Mouse (Mus musculus): ENCODE measurements around the gene Tmem132a. TPM values are rescaled to one million over a fixed set of nuclear protein-coding genes. Genes with fewer than 3 reads are reported as not detected.

Gene Tmem132a
- total and polyA plus RNA-seq, 3 experiments, result 21.9 to 82.6 (median 46.1) TPM

- peak; percentile 71 for DNase-seq
These were observed 38.3 kb downstream of the Tmem132a start for GRCm38 (mm10) chr19:10831424-10831823.

- no peak for DNase-seq
These were observed 40.1 kb downstream of the Tmem132a start, which contains the start of gene Cd6 for GRCm38 (mm10) chr19:10829436-10830175. TSS of gene Cd6 (minus strand) at chr19:10830058.

- DNase-seq, result no peak
These were observed 41.4 kb downstream of the Tmem132a start for GRCm38 (mm10) chr19:10828321-10828720.

GRCm38 (mm10) chr19:10824061-10824460, 45.7 kb downstream of the Tmem132a start:
- no peak for DNase-seq

GRCm38 (mm10) chr19:10822534-10822933, 47.2 kb downstream of the Tmem132a start:
- DNase-seq, result no peak

- DNase-seq, result no peak
These were observed 48.4 kb downstream of the Tmem132a start for GRCm38 (mm10) chr19:10821319-10821718.

GRCm38 (mm10) chr19:10818217-10818946, 51.4 kb downstream of the Tmem132a start:
- no peak for DNase-seq

- DNase-seq, result no peak
These were observed 53.3 kb downstream of the Tmem132a start for GRCm38 (mm10) chr19:10816462-10816861.

- DNase-seq, result no peak
These were observed 53.9 kb downstream of the Tmem132a start for GRCm38 (mm10) chr19:10815871-10816270.

DNA sequence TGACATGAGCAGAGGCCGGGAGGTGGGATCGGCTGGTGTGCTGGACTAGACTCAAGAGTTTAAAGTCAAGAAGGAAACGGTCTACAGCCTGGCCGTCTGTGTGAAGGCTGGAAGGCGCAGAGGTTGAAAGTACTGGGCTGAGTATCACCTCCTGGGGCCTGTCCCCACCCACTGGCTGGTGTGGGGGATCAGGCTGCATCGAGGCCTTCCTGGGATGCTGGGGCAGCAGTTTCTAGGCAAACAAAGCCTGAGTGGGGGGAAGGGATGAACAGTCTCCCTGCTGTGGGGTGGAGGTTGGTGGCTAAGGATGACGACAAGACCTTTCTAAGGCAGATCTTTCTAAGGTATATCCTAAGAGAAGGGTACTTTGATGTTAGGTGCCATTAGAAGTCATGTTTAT, 55.8 kb downstream of the Tmem132a start:
- no peak for DNase-seq

DNA sequence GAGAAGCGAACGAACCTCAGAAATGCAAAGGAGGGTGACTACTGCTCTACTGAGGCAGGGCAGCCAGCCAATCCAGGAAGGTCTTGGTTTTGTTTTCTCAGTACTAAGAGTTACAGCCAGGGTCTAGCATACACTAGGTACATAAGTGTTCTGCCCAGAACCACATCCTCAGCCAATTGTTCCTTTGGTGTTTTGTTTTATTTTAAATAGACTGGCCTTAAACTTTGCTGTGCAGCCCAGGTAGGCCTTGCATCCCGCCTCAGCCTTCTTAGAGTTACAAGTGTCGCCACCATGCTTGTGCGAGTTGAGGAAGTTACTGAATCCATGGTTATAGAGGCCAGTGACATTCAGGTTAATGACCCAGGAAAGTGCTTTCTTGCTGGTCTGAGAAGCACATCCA, 56.7 kb downstream of the Tmem132a start:
- DNase-seq, result no peak

- DNase-seq, result no peak
These were observed 58.3 kb downstream of the Tmem132a start for GRCm38 (mm10) chr19:10811471-10811870.

DNA sequence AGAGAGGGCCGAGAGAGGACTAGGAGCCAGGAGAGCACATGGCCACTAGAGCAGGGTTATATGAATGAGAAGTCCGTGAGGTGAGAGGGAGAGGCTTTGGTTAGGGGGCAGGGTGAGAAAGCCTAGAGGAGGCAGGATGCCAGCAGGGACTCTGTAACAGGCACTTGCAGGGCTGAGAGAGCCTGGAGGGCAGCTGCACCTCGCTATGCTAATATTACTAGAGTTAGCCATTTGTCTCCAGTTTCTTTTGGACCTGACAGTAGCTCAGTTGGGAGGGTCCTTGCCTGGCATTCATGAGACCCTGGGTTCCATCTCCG, 59.6 kb downstream of the Tmem132a start:
- DNase-seq, result no peak

DNA sequence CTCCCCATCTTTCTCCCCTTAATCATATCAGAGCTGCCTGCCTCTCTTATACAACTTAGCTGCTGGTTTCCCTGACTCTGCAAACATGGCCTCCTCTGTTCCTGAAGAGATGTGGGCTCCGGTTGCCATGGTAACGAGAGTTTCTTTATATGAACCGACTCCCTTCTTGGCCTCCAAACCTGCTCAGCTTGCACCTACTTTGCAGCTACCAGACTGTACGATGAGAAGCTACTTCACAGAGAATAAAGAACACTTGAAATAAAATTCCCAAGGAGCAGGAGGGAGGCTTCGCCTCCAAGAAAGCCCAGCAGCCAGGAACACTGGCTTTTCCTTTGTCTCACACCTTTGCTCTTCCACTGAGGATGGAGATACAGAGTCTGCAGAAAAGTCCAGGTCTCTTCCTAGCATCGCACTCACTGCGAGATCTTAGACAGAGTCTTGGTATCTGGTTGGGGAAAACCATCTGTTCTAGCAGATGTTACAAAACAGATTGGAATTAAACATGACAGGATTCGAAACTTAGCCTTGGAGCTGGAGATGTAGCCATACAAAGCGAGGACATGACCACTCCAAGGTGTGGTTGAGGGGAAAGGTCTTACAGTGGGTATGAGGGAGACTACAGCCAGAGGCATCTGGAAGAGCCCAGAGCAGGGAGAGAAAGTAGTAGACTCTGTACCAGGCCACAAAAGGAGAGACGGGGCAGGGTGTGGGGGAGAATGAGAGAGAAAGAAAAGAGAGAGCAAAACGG, 60.1 kb downstream of the Tmem132a start:
- DNase-seq, result no peak

DNA sequence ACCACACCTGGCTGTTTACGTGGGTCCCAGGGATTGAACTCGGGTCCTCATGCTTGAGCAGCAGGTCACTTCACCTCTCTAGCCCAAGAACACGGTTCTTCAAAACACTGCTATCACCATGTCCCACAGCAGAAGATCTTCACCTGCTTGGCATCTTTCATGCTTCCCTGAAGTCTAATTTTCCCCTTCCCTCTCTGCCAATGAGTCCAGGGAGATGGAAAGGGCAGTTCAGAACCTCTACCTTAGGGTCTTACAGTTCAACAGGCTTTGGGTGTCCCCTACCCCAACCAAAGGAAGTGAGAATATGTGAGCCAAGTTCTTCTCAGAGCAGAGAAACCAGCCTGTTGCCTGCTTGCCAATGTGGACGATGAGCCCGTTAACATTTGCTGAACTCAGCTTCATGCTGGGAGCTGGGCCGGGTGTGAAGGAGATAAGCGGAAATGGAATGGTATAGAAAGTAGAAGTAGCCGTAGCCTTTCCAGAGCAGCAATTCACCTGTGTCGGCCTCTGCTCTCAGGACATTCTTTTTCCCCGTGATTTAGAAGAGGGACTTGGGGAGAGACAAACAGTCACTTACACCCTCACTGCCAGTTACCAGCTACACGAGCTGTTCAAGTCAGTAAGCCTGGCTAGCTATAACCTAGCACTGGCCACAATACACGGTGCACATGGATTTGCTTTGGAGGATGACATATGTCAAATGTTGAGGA, 61.1 kb downstream of the Tmem132a start:
- no peak for DNase-seq

Other genes with a start within 250 kb of the Tmem132a start
- under 1 TPM; 0.17 to 0.79 TPM for gene Vwce, start 235.7 kb downstream of the Tmem132a start, total RNA-seq (2021)
- 0.18 and 0.26 TPM in 2 replicates for gene Vwce, start 235.7 kb downstream of the Tmem132a start, polyA plus RNA-seq (2012; rRNA removed)
- not detected for gene Pga5, start 191.9 kb downstream of the Tmem132a start, total RNA-seq (2021)
- not detected in 2 replicates for gene Pga5, start 191.9 kb downstream of the Tmem132a start, polyA plus RNA-seq (2012; rRNA removed)
- 10 to 100 TPM; 22.1 to 23.3 TPM for gene Vps37c, start 181.2 kb downstream of the Tmem132a start, total RNA-seq (2021)
- gene Vps37c, start 181.2 kb downstream of the Tmem132a start, polyA plus RNA-seq (2012; rRNA removed), result 46.4 and 65.5 TPM in 2 replicates
- under 1 TPM; 0.10 to 0.14 TPM for gene Cd5, start 130.9 kb downstream of the Tmem132a start, total RNA-seq (2021)
- 0.15 and 0.26 TPM in 2 replicates for gene Cd5, start 130.9 kb downstream of the Tmem132a start, polyA plus RNA-seq (2012; rRNA removed)
- gene Cd6, start 39.9 kb downstream of the Tmem132a start, total RNA-seq (2021), result not detected
- gene Cd6, start 39.9 kb downstream of the Tmem132a start, polyA plus RNA-seq (2012; rRNA removed), result 0.28 and 0.34 TPM in 2 replicates
- gene Slc15a3, start 30.2 kb downstream of the Tmem132a start, total RNA-seq (2021), result 1 to 10 TPM; 3.6 to 6.4 TPM
- 10.0 and 10.3 TPM in 2 replicates for gene Slc15a3, start 30.2 kb downstream of the Tmem132a start, polyA plus RNA-seq (2012; rRNA removed)
- gene Tmem109, start 12.1 kb upstream of the Tmem132a start, total RNA-seq (2021), result 100 to 1,000 TPM; 149 to 202 TPM
- gene Tmem109, start 12.1 kb upstream of the Tmem132a start, polyA plus RNA-seq (2012; rRNA removed), result 240 and 306 TPM in 2 replicates
- gene Prpf19, start 25.3 kb upstream of the Tmem132a start, total RNA-seq (2021), result 100 to 1,000 TPM; 143 to 184 TPM
- 299 and 410 TPM in 2 replicates for gene Prpf19, start 25.3 kb upstream of the Tmem132a start, polyA plus RNA-seq (2012; rRNA removed)
- not detected for gene Zp1, start 50.7 kb upstream of the Tmem132a start, total RNA-seq (2021)
- gene Zp1, start 50.7 kb upstream of the Tmem132a start, polyA plus RNA-seq (2012; rRNA removed), result not detected in 2 replicates
- under 1 TPM in 1 of 2 experiments, not detected in 1; 0.10 TPM for gene Ptgdr2, start 67.2 kb upstream of the Tmem132a start, total RNA-seq (2021)
- 0.04 and 0.26 TPM in 2 replicates for gene Ptgdr2, start 67.2 kb upstream of the Tmem132a start, polyA plus RNA-seq (2012; rRNA removed)
- gene Ccdc86, start 79.3 kb upstream of the Tmem132a start, total RNA-seq (2021), result 10 to 100 TPM; 12.8 to 21.4 TPM
- 14.2 and 17.1 TPM in 2 replicates for gene Ccdc86, start 79.3 kb upstream of the Tmem132a start, polyA plus RNA-seq (2012; rRNA removed)
- 10 to 100 TPM in 1 of 2 experiments, 1 to 10 TPM in 1; 1.1 to 75.2 TPM for gene Ms4a10, start 104.7 kb upstream of the Tmem132a start, total RNA-seq (2021)
- gene Ms4a10, start 104.7 kb upstream of the Tmem132a start, polyA plus RNA-seq (2012; rRNA removed), result 15.4 and 35.0 TPM in 2 replicates
- gene Ms4a15, start 123.3 kb upstream of the Tmem132a start, total RNA-seq (2021), result not detected
- not detected in 2 replicates for gene Ms4a15, start 123.3 kb upstream of the Tmem132a start, polyA plus RNA-seq (2012; rRNA removed)
- gene Ms4a18, start 148.1 kb upstream of the Tmem132a start, total RNA-seq (2021), result not detected
- gene Ms4a18, start 148.1 kb upstream of the Tmem132a start, polyA plus RNA-seq (2012; rRNA removed), result not detected in 2 replicates
- 1 to 10 TPM; 3.5 to 3.9 TPM for gene Ms4a8a, start 211.2 kb upstream of the Tmem132a start, total RNA-seq (2021)
- 0.57 and 0.95 TPM in 2 replicates for gene Ms4a8a, start 211.2 kb upstream of the Tmem132a start, polyA plus RNA-seq (2012; rRNA removed)

Data from adrenal gland, adult 2 months (tissue).